8 mouse cellular contexts compared by ENCODE assay signal in the genomic region with DNA sequence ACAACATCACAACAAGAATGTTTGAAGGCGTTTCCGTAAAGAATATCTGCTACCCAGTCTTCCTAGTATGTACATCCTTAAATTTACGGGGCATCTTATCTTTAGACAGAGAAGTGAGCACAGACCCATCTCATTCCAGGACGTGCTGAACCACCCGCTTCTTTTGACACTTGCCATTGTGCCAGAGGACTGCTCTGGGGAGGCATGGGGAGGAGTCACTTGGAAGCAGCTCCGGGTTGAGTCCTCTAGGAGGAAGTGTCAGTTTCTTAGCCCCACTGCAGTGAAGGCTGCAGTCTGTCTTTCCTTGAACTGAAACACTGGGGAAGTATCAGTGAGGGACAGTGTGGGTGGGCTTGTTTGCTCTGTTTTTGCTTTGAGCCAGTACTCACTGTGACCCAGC. TPM values are rescaled to one million over a fixed set of nuclear protein-coding genes. Genes with fewer than 3 reads are reported as not detected.
DNase-seq lines count a peak whose midpoint lies in the region; ATAC-seq lines count a peak whose summit lies in the region.

No protein-coding gene starts in this region.

- H3K27ac ChIP-seq in heart, embryonic 14.5 days (replicated peaks in 1 of 2; ENCODE audit: control insufficient read depth in 1 of 2, insufficient read depth in 1 of 2, low read depth in 2 of 2, low read length in 2 of 2), result no peak overlapping the region
- peak overlapping the region; percentile 90; the same call in 1 of the 2 replicates for H3K27ac ChIP-seq in hindbrain, embryonic 13.5 days
- no peak overlapping the region for H3K27ac ChIP-seq in midbrain, embryonic 13.5 days

- H3K4me3 ChIP-seq in heart, embryonic 14.5 days (ENCODE audit: control insufficient read depth in 1 of 2, insufficient read depth in 1 of 2, low read depth in 1 of 2, low read length in 2 of 2), result peak overlapping the region; percentile 73 to 76; a peak in 3 of 4 replicates
- H3K4me3 ChIP-seq in hindbrain, embryonic 13.5 days, result peak overlapping the region; percentile 88
- peak overlapping the region; percentile 72 for H3K4me3 ChIP-seq in midbrain, embryonic 13.5 days (replicated peaks)

- DNase-seq in heart, postnatal 10 days, result no peak
- peak; percentile 25 for DNase-seq in MN1 (ENCODE audit: low spot score)
- no peak for DNase-seq in thymus, postnatal 10 days (ENCODE audit: low spot score in 2 of 2)
- DNase-seq in adrenal gland, postnatal 4 days (ENCODE audit: low spot score in 2 of 2), result no peak
- no peak for DNase-seq in urinary bladder, adult 18-20 months (ENCODE audit: low spot score in 2 of 2)

- intact Hi-C loops in heart, postnatal 10 days (cut with DNase I), result no loop called here

- H3K9me3 ChIP-seq in heart, embryonic 14.5 days (ENCODE audit: control insufficient read depth, low read length), result no peaks in the 10 kb centered on the region
- no peaks in the 10 kb centered on the region for H3K9me3 ChIP-seq in hindbrain, embryonic 13.5 days
- no peaks in the 10 kb centered on the region for H3K9me3 ChIP-seq in midbrain, embryonic 13.5 days

- peaks cover 2 to 9% of the 10 kb centered on the region in 2 experiments; a peak in 2 of 4 replicates for H3K4me1 ChIP-seq in heart, embryonic 14.5 days (ENCODE audit: control insufficient read depth in 2 of 2, insufficient read depth in 2 of 2, low read length in 2 of 2)
- H3K4me1 ChIP-seq in hindbrain, embryonic 13.5 days (replicated peaks), result peaks cover 23% of the 10 kb centered on the region
- H3K4me1 ChIP-seq in midbrain, embryonic 13.5 days (replicated peaks), result peaks cover 14% of the 10 kb centered on the region

- no peak for ATAC-seq in heart, embryonic 14.5 days (ENCODE audit: insufficient number of reproducible peaks, insufficient read depth, low FRiP score, low read depth)
- no peak for ATAC-seq in hindbrain, embryonic 13.5 days (ENCODE audit: low FRiP score)
- no peak for ATAC-seq in midbrain, embryonic 13.5 days

- WGBS in heart, embryonic 14.5 days, result 21% methylated on average over 6 of the region's 6 CpGs
- 39% methylated on average over 6 of the region's 6 CpGs for WGBS in hindbrain, embryonic 13.5 days
- WGBS in midbrain, embryonic 13.5 days, result 41% methylated on average over 6 of the region's 6 CpGs

- H3K36me3 ChIP-seq in heart, embryonic 14.5 days (ENCODE audit: control insufficient read depth, insufficient read depth, low read length), result peaks cover 43% of the 10 kb centered on the region
- peaks cover 39% of the 10 kb centered on the region for H3K36me3 ChIP-seq in hindbrain, embryonic 13.5 days
- peaks cover 44% of the 10 kb centered on the region for H3K36me3 ChIP-seq in midbrain, embryonic 13.5 days

- peak overlapping the region; percentile 78 for H3K4me2 ChIP-seq in heart, embryonic 14.5 days (ENCODE audit: low read length)
- H3K4me2 ChIP-seq in hindbrain, embryonic 13.5 days, result peak overlapping the region; percentile 94
- H3K4me2 ChIP-seq in midbrain, embryonic 13.5 days (replicated peaks), result peak overlapping the region; percentile 90

- no peaks in the 10 kb centered on the region for H3K27me3 ChIP-seq in heart, embryonic 14.5 days (ENCODE audit: control insufficient read depth, insufficient read depth, low read length)
- no peaks in the 10 kb centered on the region for H3K27me3 ChIP-seq in hindbrain, embryonic 13.5 days
- H3K27me3 ChIP-seq in midbrain, embryonic 13.5 days, result no peaks in the 10 kb centered on the region

- H3K9ac ChIP-seq in heart, embryonic 14.5 days (ENCODE audit: low read length), result peak overlapping the region; percentile 85
- H3K9ac ChIP-seq in hindbrain, embryonic 13.5 days, result peak overlapping the region; percentile 95
- peak overlapping the region; percentile 86 for H3K9ac ChIP-seq in midbrain, embryonic 13.5 days (replicated peaks)

RNA-seq across cellular contexts. Expression of a gene that starts 1.0 kb away (rescaled TPM):
- polyA plus RNA-seq in heart, embryonic 14.5 days (2014; fragmentation: Nextera tagmentation; extraction: Ambion mirVana), result 9.5 and 9.7 TPM in 2 replicates
- 1 to 10 TPM; 2.8 to 4.4 TPM for total RNA-seq in heart, postnatal 10 days (2021)
- 48.4 and 51.2 TPM in 2 replicates for polyA plus RNA-seq in hindbrain, embryonic 13.5 days (2015; fragmentation: Nextera tagmentation; extraction: Ambion mirVana)
- 48.2 and 50.7 TPM in 2 replicates for polyA plus RNA-seq in midbrain, embryonic 13.5 days (2015; fragmentation: Nextera tagmentation; extraction: Ambion mirVana)
- 1 to 10 TPM; 6.1 to 6.6 TPM for total RNA-seq in adrenal gland, postnatal 4 days (2021)

RNA-seq across cellular contexts. Expression of a gene that starts 43.8 kb away (rescaled TPM):
- 18.5 and 21.6 TPM in 2 replicates for polyA plus RNA-seq in heart, embryonic 14.5 days (2014; fragmentation: Nextera tagmentation; extraction: Ambion mirVana)
- total RNA-seq in heart, postnatal 10 days (2021), result 1 to 10 TPM; 6.9 to 7.4 TPM
- 44.4 and 48.6 TPM in 2 replicates for polyA plus RNA-seq in hindbrain, embryonic 13.5 days (2015; fragmentation: Nextera tagmentation; extraction: Ambion mirVana)
- 58.7 and 66.2 TPM in 2 replicates for polyA plus RNA-seq in midbrain, embryonic 13.5 days (2015; fragmentation: Nextera tagmentation; extraction: Ambion mirVana)
- total RNA-seq in adrenal gland, postnatal 4 days (2021), result 10 to 100 TPM; 15.6 to 17.6 TPM
